Mouse (Mus musculus): ENCODE data around the gene Tubgcp5. TPM values are rescaled to one million over a fixed set of nuclear protein-coding genes. Genes with fewer than 3 reads are reported as not detected.
A peak's percentile ranks its signal among the peaks of the same experiment; 100 is the strongest.

Tubgcp5 gene
- 44.1 and 53.4 TPM in 2 replicates for total RNA-seq (2014; fragmentation: Nextera tagmentation)
- 45.6 and 51.6 TPM in 2 replicates for total RNA-seq (2017)
- 1.6 and 2.6 TPM in 2 replicates for polyA plus RNA-seq (2012)

DNA sequence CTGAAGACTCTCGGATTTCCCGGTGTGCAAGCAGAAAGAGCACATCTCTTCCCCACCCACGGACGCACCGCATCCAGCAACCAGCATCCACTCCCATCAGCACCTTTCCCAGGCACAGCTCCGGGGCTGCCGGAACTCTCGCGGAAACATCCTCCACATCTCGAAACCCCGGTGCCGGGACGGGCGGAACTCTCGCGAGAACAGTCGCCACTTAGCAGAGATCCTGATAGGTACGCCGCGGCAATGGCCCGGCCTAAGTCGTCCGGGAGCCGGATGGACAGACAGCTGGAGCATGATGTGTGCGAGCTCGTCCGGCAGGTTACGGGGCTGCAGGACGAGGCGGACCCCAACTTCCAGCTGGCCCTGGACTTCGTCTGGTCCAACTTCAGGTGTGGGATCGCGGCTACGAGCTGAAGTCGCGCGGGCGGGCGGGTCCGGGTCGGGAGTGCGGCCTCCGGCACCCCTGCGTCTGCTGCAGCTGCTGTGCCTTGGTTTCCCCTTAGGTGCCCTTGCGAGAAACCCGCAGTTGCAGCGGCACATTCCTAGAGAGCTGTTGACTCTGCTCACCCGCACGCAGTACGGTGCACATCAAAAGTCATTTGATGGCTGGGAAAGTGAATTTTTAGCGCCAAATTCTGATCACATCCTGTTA, at the start of gene Tubgcp5:
Gene Tubgcp5, plus strand, starts transcription at position 203 of the 652 bp plus-strand sequence.
- Histone ChIP-seq H3K9me3 (replicated peaks) (no peaks in the 10 kb centered on the region), H3K36me3 (replicated peaks) (peaks cover 34% of the 10 kb centered on the region), H3K4me3 (ENCODE audit: low read depth, low read length) (peak within 1 kb of the TSS; percentile 94), H3K4me1 (ENCODE audit: insufficient read depth, low read depth, low read length) (peaks cover 32% of the 10 kb centered on the region), H3K27me3 (ENCODE audit: insufficient read depth, low read length) (no peaks in the 10 kb centered on the region)
- no peak for TF ChIP-seq TAL1 (conservative IDR thresholded peaks at IDR 0.05; ENCODE audit: low read depth, low read length)
- TF ChIP-seq POLR2AphosphoS5 (IDR thresholded peaks at IDR 0.05; ENCODE audit: insufficient replicate concordance, low read depth, low read length) = no peak
- no peak for TF ChIP-seq GATA1 (IDR thresholded peaks at IDR 0.05; ENCODE audit: borderline replicate concordance, low read length)
- TF ChIP-seq CTCF (IDR thresholded peaks at IDR 0.05; ENCODE audit: low read depth, low read length) = no peak
- TF ChIP-seq GATA2 (IDR thresholded peaks at IDR 0.05; ENCODE audit: borderline replicate concordance, low read depth, low read length) = no peak
- DNase-seq (ENCODE audit: low spot score) (peak; percentile 99), ATAC-seq (ENCODE audit: extremely low read depth, insufficient number of reproducible peaks, low FRiP score, poor library complexity, severe bottlenecking) (peak; percentile 99)

DNA sequence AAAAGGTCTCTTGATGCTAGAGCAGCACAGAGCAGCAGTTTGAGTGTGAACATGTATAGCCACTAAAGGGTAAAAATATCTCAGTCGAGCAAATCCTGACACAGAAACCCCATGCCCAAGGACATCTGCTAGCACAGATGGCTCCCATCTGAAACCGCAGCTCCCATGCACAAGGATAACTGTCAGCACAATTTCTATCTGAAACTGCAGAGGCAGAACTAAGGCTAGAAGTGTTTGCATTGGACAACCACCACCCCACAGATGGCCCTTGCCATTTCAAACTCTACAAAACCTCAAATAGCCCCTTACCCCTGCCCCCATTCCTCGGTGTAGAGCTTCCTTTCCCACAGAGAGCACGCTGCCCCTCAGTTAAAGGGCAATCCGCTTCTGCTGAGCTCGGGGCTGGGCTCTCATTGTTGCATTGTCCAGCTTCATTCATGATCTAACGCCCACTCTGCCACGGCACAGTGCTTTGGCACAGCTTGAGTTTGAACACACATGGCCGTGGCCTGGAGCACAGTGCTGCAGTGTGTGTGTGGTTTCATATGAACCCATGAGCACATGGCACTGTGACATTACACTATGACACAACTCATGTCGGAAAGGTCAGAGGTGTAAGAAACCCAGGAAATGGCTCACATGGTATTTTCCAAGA, 49.3 kb upstream of the Tubgcp5 start:
- no peak for ATAC-seq (ENCODE audit: extremely low read depth, insufficient number of reproducible peaks, low FRiP score, poor library complexity, severe bottlenecking)

DNA sequence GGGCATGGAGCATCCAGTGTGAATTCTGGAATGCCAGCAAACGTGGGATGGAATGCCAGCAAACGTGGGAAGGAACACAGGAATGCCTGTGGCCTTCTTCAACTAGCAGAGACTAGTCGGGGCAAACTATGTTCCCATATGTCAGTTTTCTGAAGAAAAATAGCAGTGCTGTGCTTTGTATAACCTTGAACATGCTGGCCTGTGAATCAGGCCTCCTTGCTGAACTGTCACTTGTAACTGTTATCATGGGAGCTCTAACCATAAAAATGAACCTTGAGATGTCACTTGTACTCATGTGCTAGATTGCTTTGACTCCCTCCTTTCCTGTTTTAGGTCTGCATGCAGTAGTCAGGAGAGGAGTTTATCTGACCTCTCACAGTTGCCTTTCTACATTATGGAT, 43.1 kb upstream of the Tubgcp5 start:
- ATAC-seq (ENCODE audit: extremely low read depth, insufficient number of reproducible peaks, low FRiP score, poor library complexity, severe bottlenecking) = no peak
- no peaks in the 10 kb centered on the region for H3K9me3 ChIP-seq (replicated peaks)
- no peaks in the 10 kb centered on the region; the same call in 1 of the 2 replicates for H3K27me3 ChIP-seq (ENCODE audit: insufficient read depth, low read length)
- H3K4me3 ChIP-seq (ENCODE audit: low read depth, low read length) = no peak overlapping the region
- TF ChIP-seq GATA1 (IDR thresholded peaks at IDR 0.05; ENCODE audit: borderline replicate concordance, low read length) (no peak), CTCF (IDR thresholded peaks at IDR 0.05; ENCODE audit: low read depth, low read length) (no peak), GATA2 (IDR thresholded peaks at IDR 0.05; ENCODE audit: borderline replicate concordance, low read depth, low read length) (no peak), POLR2AphosphoS5 (IDR thresholded peaks at IDR 0.05; ENCODE audit: insufficient replicate concordance, low read depth, low read length) (no peak), TAL1 (conservative IDR thresholded peaks at IDR 0.05; ENCODE audit: low read depth, low read length) (no peak)
- no peaks in the 10 kb centered on the region for H3K4me1 ChIP-seq (ENCODE audit: insufficient read depth, low read depth, low read length)
- H3K36me3 ChIP-seq (replicated peaks) = no peaks in the 10 kb centered on the region
- DNase-seq (ENCODE audit: low spot score) = no peak

More for the DNA sequence above, 49.3 kb upstream of the Tubgcp5 start:
- H3K9me3 ChIP-seq (replicated peaks) = no peaks in the 10 kb centered on the region
- DNase-seq (ENCODE audit: low spot score) = no peak
- no peak for TF ChIP-seq GATA1 (IDR thresholded peaks at IDR 0.05; ENCODE audit: borderline replicate concordance, low read length)
- TF ChIP-seq TAL1 (conservative IDR thresholded peaks at IDR 0.05; ENCODE audit: low read depth, low read length) = no peak
- TF ChIP-seq CTCF (IDR thresholded peaks at IDR 0.05; ENCODE audit: low read depth, low read length) = no peak
- H3K4me1 ChIP-seq (ENCODE audit: insufficient read depth, low read depth, low read length) = no peaks in the 10 kb centered on the region
- H3K27me3 ChIP-seq (ENCODE audit: insufficient read depth, low read length) = peaks cover 4% of the 10 kb centered on the region; the same call in 1 of the 2 replicates
- H3K36me3 ChIP-seq (replicated peaks) = no peaks in the 10 kb centered on the region
- no peak overlapping the region for H3K4me3 ChIP-seq (ENCODE audit: low read depth, low read length)

DNA sequence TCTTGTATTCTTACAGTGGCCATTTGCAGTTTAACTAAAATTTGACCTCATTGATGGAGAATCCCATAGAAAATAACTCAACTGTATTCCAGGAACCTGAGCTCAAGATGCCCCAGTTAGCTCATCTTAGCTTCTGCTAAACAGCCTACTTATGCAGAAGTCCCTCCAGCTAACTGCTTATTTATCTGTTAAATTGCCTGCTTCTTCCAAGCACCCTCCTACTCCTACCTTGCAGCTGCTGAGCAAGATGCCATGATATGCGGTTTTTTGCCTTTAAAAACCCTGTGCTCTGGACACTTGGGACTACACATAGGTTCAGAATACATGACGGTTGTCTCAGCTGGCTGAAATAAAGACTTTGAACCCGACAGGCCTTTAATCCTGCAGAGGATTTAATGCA, 34.6 kb upstream of the Tubgcp5 start:
- no peak for TF ChIP-seq POLR2AphosphoS5 (IDR thresholded peaks at IDR 0.05; ENCODE audit: insufficient replicate concordance, low read depth, low read length)
- no peak for TF ChIP-seq CTCF (IDR thresholded peaks at IDR 0.05; ENCODE audit: low read depth, low read length)
- TF ChIP-seq GATA2 (IDR thresholded peaks at IDR 0.05; ENCODE audit: borderline replicate concordance, low read depth, low read length) = no peak
- TF ChIP-seq TAL1 (conservative IDR thresholded peaks at IDR 0.05; ENCODE audit: low read depth, low read length) = no peak
- no peak for TF ChIP-seq GATA1 (IDR thresholded peaks at IDR 0.05; ENCODE audit: borderline replicate concordance, low read length)

DNA sequence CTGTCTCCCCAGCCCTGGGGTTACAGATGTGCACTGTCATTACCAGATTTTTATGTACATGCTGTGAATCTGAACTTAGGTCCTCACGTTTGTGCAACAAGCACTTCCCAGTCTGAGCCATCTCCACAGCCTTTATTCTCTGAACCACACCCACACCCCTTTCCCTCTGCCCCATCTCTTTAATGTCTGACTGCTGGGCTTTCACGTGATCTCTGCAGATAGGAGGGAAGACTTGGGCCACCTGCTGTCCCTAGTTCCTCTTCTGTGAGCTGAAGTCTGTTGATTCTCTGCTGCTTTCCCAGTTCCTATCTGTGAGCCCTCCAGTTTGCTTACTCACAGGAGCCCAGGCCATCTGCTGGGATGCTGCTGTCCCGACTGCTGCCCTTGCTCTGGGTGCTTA, 26.0 kb upstream of the Tubgcp5 start, which contains the start of gene Siglech:
Gene Siglech, plus strand, starts transcription at position 253 of the 400 bp plus-strand sequence.
- Histone ChIP-seq H3K27me3 (ENCODE audit: insufficient read depth, low read length) (peaks cover 4% of the 10 kb centered on the region), H3K4me1 (ENCODE audit: insufficient read depth, low read depth, low read length) (no peaks in the 10 kb centered on the region), H3K9me3 (replicated peaks) (no peaks in the 10 kb centered on the region), H3K36me3 (replicated peaks) (no peaks in the 10 kb centered on the region), H3K4me3 (ENCODE audit: low read depth, low read length) (no peak within 1 kb of the TSS)
- DNase-seq (ENCODE audit: low spot score) (no peak), ATAC-seq (ENCODE audit: extremely low read depth, insufficient number of reproducible peaks, low FRiP score, poor library complexity, severe bottlenecking) (peak; percentile 34; the same call in 1 of the 2 replicates)
- TF ChIP-seq POLR2AphosphoS5 (IDR thresholded peaks at IDR 0.05; ENCODE audit: insufficient replicate concordance, low read depth, low read length) = no peak
- no peak for TF ChIP-seq GATA2 (IDR thresholded peaks at IDR 0.05; ENCODE audit: borderline replicate concordance, low read depth, low read length)
- TF ChIP-seq TAL1 (conservative IDR thresholded peaks at IDR 0.05; ENCODE audit: low read depth, low read length) = no peak
- no peak for TF ChIP-seq GATA1 (IDR thresholded peaks at IDR 0.05; ENCODE audit: borderline replicate concordance, low read length)
- no peak for TF ChIP-seq CTCF (IDR thresholded peaks at IDR 0.05; ENCODE audit: low read depth, low read length)

More for the DNA sequence above, 34.6 kb upstream of the Tubgcp5 start:
- Histone ChIP-seq H3K36me3 (replicated peaks) (no peaks in the 10 kb centered on the region), H3K9me3 (replicated peaks) (no peaks in the 10 kb centered on the region), H3K27me3 (ENCODE audit: insufficient read depth, low read length) (no peaks in the 10 kb centered on the region), H3K4me1 (ENCODE audit: insufficient read depth, low read depth, low read length) (no peaks in the 10 kb centered on the region), H3K4me3 (ENCODE audit: low read depth, low read length) (no peak overlapping the region)
- DNase-seq (ENCODE audit: low spot score) (no peak), ATAC-seq (ENCODE audit: extremely low read depth, insufficient number of reproducible peaks, low FRiP score, poor library complexity, severe bottlenecking) (no peak)

DNA sequence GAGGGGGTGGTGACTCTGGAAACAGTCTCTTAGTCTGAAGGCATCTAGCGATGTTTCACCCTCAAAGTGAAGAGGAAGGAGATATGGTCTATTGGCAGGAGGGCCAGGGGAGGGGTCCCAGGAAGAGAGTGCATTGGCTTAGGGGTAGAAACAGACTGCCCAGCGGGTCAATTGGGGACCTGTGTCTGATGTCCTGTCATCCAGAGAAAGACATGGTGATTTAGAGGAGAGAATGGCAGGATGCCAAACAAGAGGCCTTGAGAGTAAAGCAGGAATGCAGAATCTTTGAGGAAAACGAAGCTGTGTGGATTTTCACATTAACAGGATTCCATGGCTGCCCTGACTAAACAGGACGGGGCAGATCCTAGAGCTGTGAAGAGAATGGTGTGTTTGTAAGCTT, 13.9 kb upstream of the Tubgcp5 start:
- Histone ChIP-seq H3K9me3 (replicated peaks) (no peaks in the 10 kb centered on the region), H3K4me3 (ENCODE audit: low read depth, low read length) (no peak overlapping the region), H3K4me1 (ENCODE audit: insufficient read depth, low read depth, low read length) (no peaks in the 10 kb centered on the region), H3K36me3 (replicated peaks) (no peaks in the 10 kb centered on the region), H3K27me3 (ENCODE audit: insufficient read depth, low read length) (peaks cover 32% of the 10 kb centered on the region)
- DNase-seq (ENCODE audit: low spot score) = no peak
- no peak for ATAC-seq (ENCODE audit: extremely low read depth, insufficient number of reproducible peaks, low FRiP score, poor library complexity, severe bottlenecking)
- TF ChIP-seq TAL1 (conservative IDR thresholded peaks at IDR 0.05; ENCODE audit: low read depth, low read length) (no peak), POLR2AphosphoS5 (IDR thresholded peaks at IDR 0.05; ENCODE audit: insufficient replicate concordance, low read depth, low read length) (no peak), GATA1 (IDR thresholded peaks at IDR 0.05; ENCODE audit: borderline replicate concordance, low read length) (no peak), GATA2 (IDR thresholded peaks at IDR 0.05; ENCODE audit: borderline replicate concordance, low read depth, low read length) (no peak)
